Comparison of ENCODE assay signal across 8 mouse cellular contexts in the genomic region with DNA sequence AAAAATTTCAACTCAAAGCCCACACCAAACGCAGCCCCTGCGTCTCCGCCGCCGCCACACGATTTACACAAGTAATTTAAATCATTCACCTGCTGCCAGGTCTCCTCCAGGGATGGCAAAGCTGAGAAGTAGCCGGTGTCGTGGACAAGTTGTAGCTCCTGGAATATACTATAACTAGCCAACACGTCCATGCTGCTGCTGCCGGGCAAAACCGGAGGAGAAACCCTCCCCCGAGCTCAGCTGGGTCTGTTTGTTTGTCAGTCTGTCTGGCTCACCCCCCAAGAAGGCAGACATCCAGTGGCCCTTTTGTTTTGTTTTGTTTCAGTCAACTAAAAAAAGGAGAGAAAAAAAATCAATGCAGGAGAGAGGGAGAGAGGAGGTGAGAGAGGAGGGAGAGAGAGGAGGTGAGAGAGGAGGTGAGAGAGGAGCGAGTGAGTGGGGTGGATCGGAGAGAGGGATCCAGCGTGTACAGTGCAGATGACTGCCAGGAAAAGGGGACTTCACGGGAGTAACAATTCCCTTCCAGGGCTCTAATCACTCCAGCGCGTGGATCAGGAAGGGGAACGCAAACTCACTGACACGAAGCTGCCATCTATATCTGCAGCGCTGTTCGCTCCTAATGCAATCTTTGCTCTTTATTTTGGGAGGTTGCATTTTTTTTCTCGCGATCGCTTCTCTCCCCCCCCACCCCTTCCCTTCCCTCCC. TPM values are rescaled to one million over a fixed set of nuclear protein-coding genes. Genes with fewer than 3 reads are reported as not detected.
DNase-seq lines count a peak whose midpoint lies in the region; ATAC-seq and TF ChIP-seq lines count a peak whose summit lies in the region.

No protein-coding gene starts in this region.

- H3K4me3 ChIP-seq in spleen, adult 2 months (ENCODE audit: extremely low read depth, insufficient read depth, insufficient read length), result peak overlapping the region; percentile 63

- ATAC-seq in megakaryocyte progenitor cell, adult 5-6 weeks (replicated peaks; ENCODE audit: poor library complexity), result 0 out of 2 replicates have a peak, but pooled peaks have one; percentile 0
- no peak for ATAC-seq in inflammation-experienced regulatory T-cells, adult 6 months

- TF ChIP-seq CTCF in spleen, adult 2 months (IDR thresholded peaks at IDR 0.05; ENCODE audit: extremely low read depth, insufficient read depth, insufficient read length, insufficient replicate concordance), result no peak

- peak; percentile 47 for TF ChIP-seq POLR2A in spleen, adult 2 months (IDR thresholded peaks at IDR 0.05; ENCODE audit: low read depth, low read length)

- H3K4me1 ChIP-seq in spleen, adult 2 months (ENCODE audit: control insufficient read depth, insufficient read depth, insufficient read length), result peaks cover 4% of the 10 kb centered on the region; the same call in 1 of the 2 replicates

- H3K36me3 ChIP-seq in spleen, adult 2 months (ENCODE audit: control insufficient read depth, insufficient read depth, low read length), result no peaks in the 10 kb centered on the region

- intact Hi-C loops in gastrocnemius, postnatal 14 days (cut with DNase I; ENCODE audit: low total_unique reads), result loop anchor here (5.0 to 10.0 kb wide), 2 partner anchors 74 to 321 kb away; no protein-coding TSS in a partner anchor
- intact Hi-C loops in left cerebral cortex, postnatal 36 days (cut with DNase I), result loop anchor here (2.0 to 10.0 kb wide), 9 partner anchors 54 to 456 kb away; no protein-coding TSS in a partner anchor

- WGBS in spleen, adult 2 months, result 1% methylated on average over 25 of the region's 25 CpGs

- H3K27ac ChIP-seq in spleen, adult 2 months (ENCODE audit: insufficient read depth, low read length), result peak overlapping the region; percentile 80

- DNase-seq in adrenal gland, adult (ENCODE audit: inconsistent age in 2 of 2, low spot score in 1 of 2), result peak; percentile 64 to 90
- peak; percentile 87 for DNase-seq in cerebellum, adult 9-11 months
- peak; percentile 37 for DNase-seq in gastrocnemius, postnatal 14 days
- peak; percentile 51 for DNase-seq in kidney, adult 11 months
- DNase-seq in left cerebral cortex, postnatal 36 days (ENCODE audit: low spot score in 2 of 2), result peak; percentile 68 to 74
- DNase-seq in spleen, adult 2 months (ENCODE audit: low read depth in 1 of 2, low spot score in 2 of 2), result peak; percentile 31 to 32

- no peaks in the 10 kb centered on the region; the same call in 1 of the 2 replicates for H3K27me3 ChIP-seq in spleen, adult 2 months (ENCODE audit: control insufficient read depth, insufficient read depth, low read length)

RNA-seq across cellular contexts. Expression of gene Klf7, which starts 1.1 kb away (rescaled TPM):
- total RNA-seq in gastrocnemius, postnatal 14 days (2021), result 10 to 100 TPM in 1 of 2 experiments, 1 to 10 TPM in 1; 9.2 to 10.6 TPM
- total RNA-seq in left cerebral cortex, postnatal 36 days (2021), result 10 to 100 TPM; 39.8 to 45.0 TPM
- 5.5 and 6.8 TPM in 2 replicates for total RNA-seq in megakaryocyte progenitor cell, adult 5-6 weeks (2015)
- 3.0 and 7.0 TPM in 2 replicates for total RNA-seq in megakaryocyte progenitor cell, adult 5-6 weeks (2017)
- polyA plus RNA-seq in spleen, adult 2 months (2012; rRNA removed), result 9.2 and 11.5 TPM in 2 replicates
- polyA plus RNA-seq in inflammation-experienced regulatory T-cells, adult 6 months (2017; shearing (Covaris generic)), result 10 to 100 TPM in 2 of 3 experiments, 1 to 10 TPM in 1; 6.6 to 22.4 (median 21.6) TPM

Comparison
In these comparisons a context has a peak if more than half of its experiments do, and no peak if none do; other contexts are left out.
1. DNase-seq: peak in every context shown above with its lines; median percentile 87 in cerebellum, adult 9-11 months; 77 in adrenal gland, adult; 71 in left cerebral cortex, postnatal 36 days; 51 in kidney, adult 11 months; 37 in gastrocnemius, postnatal 14 days; 32 in spleen, adult 2 months.